Mouse (Mus musculus) midbrain, embryonic 10.5 days (tissue): ENCODE measurements around the gene Exoc5. TPM values are rescaled to one million over a fixed set of nuclear protein-coding genes. Genes with fewer than 3 reads are reported as not detected.

Experiments
- DNase-seq: peaks from one replicate; pipeline ENCODE4 v3.0.0-alpha.2; 2017; ENCODE audit warnings: low spot score
- H3K27ac ChIP-seq: fragments of 300-500 bp; sonication (generic); replicated peaks from 2 replicates; pipeline ENCODE4 v1.5.1; 2016; ENCODE audit warnings: mild to moderate bottlenecking
- H3K27me3 ChIP-seq: fragments of 300-500 bp; sonication (generic); 2 replicates; pipeline ENCODE4 v1.6.1; 2016; ENCODE audit warnings: low read depth, mild to moderate bottlenecking; ENCODE audit not compliant: poor library complexity, severe bottlenecking
- H3K36me3 ChIP-seq: fragments of 300-500 bp; sonication (generic); 2 replicates; pipeline ENCODE4 v1.6.1; 2016; ENCODE audit warnings: mild to moderate bottlenecking, moderate library complexity
- H3K4me1 ChIP-seq: fragments of 300-500 bp; sonication (generic); 2 replicates; pipeline ENCODE4 v1.6.1; 2016
- H3K4me3 ChIP-seq: fragments of 300-500 bp; sonication (generic); 2 replicates; pipeline ENCODE4 v1.5.1; 2016; ENCODE audit warnings: mild to moderate bottlenecking, moderate library complexity
- H3K9me3 ChIP-seq: fragments of 300-500 bp; sonication (generic); replicated peaks from 2 replicates; pipeline ENCODE4 v1.6.1; 2016; ENCODE audit warnings: mild to moderate bottlenecking
- WGBS: fragments of 180-500 bp; shearing (Covaris S2); methylation state at CpG from one replicate; pipeline ENCODE4 v1.1.7; 2016; 5-methylcytosine and 5-hydroxymethylcytosine counted together
- polyA plus RNA-seq: library from polyadenylated mRNA; unstranded; fragments of >200 nt; fragmentation: Nextera tagmentation; extraction: Ambion mirVana; gene quantifications from 2 replicates; pipeline ENCODE4 v1.2.1, GENCODE M21; 2016

Exoc5 gene
- polyA plus RNA-seq, 1 experiment from 2014 or later: 78.4 TPM

DNA sequence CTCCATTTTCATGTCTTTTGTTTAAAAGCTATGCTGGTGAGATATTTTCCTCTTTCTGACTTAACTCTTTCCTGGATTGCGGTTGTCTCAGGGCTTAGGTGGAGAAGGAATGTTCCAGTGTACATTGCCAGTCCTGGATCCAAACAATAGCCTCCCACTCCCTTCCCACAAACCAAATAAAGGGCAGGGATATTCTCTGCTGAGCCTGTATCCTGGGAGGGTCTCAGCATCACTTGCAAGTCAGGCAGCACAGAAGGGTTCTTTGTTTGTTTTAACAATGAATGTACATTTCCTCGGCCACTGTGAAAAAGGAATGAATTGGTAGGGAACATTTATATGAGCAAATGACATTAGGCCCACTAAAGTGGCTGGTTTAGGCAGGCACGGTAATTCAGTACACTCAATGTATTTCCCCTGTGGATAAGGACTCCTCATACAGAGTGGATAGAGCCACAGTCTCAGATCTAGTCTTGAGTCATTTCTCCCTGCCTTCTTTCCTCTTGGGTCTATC lies 74.3 kb downstream of the Exoc5 start:
- peak; percentile 38 for DNase-seq
- peaks cover 34% of the 10 kb centered on the region for H3K4me1 ChIP-seq
- peak overlapping the region; percentile 86 for H3K27ac ChIP-seq
- H3K4me3 ChIP-seq: no peak overlapping the region; the same call in 1 of the 2 replicates
- H3K36me3 ChIP-seq: no peaks in the 10 kb centered on the region
- H3K27me3 ChIP-seq: no peaks in the 10 kb centered on the region
- H3K9me3 ChIP-seq: peaks cover 4% of the 10 kb centered on the region; the same call in 1 of the 2 replicates
- 21% methylated on average over 3 of the region's 3 CpGs for WGBS

- Histone ChIP-seq H3K36me3 (no peaks in the 10 kb centered on the region), H3K27ac (peak overlapping the region; percentile 86), H3K9me3 (peaks cover 4% of the 10 kb centered on the region; the same call in 1 of the 2 replicates), H3K27me3 (no peaks in the 10 kb centered on the region), H3K4me1 (peaks cover 44% of the 10 kb centered on the region), H3K4me3 (peak overlapping the region; percentile 41)
- no peak for DNase-seq
- 3% methylated on average over 7 of the region's 7 CpGs for WGBS
These were observed 75.3 kb downstream of the Exoc5 start for GRCm38 (mm10) chr14:48991144-48991522.

GRCm38 (mm10) chr14:48990471-48991143 lies 75.8 kb downstream of the Exoc5 start:
- peak; percentile 82 for DNase-seq
- Histone ChIP-seq H3K27ac (peak overlapping the region; percentile 86), H3K4me1 (peaks cover 45% of the 10 kb centered on the region), H3K27me3 (no peaks in the 10 kb centered on the region), H3K4me3 (peak overlapping the region; percentile 41), H3K36me3 (no peaks in the 10 kb centered on the region), H3K9me3 (peaks cover 4% of the 10 kb centered on the region; the same call in 1 of the 2 replicates)
- 8% methylated on average over 17 of the region's 17 CpGs for WGBS

DNA sequence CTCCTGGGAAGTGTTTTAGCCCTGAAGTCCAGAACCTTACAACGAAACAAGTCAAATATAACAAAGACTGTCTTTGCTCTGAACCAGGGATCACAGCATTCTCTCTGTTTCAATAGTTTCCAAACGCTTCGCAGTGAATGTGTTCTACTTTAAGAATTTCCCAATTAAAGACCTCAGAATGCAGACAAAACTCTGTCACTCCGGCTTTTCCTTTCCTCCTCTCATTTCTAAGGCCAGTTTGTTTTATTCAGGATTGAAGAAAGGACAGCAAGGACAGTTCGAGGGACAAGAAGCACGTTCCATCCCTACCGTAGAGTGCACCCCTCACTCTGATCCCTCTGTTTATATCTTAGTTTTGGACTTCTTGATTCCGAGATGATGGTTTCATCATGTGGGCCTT lies 76.6 kb downstream of the Exoc5 start:
- WGBS: 43% methylated on average over 8 of the region's 8 CpGs

DNA sequence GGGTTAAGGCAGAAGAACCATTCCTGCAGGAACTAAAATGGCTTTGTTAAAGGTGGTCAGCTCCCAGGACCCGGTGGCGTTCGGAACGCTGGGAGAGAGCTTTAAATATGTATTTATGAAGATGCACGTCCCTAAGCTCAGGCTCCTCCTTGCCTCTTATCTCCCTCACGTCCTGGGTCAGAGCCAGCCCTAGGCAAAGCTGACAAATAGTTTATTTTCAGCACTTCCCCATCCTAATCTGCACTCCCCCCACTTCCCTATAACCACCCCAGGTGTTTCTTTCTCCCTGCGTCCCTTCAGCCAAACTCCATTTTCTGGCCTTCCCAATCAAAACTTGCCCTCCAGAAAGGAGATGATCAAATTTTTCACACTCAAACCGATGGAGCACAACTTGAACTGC lies 80.2 kb downstream of the Exoc5 start:
- H3K27me3 ChIP-seq: 0 out of 2 replicates have a peak, but pooled peaks cover 3% of the 10 kb centered on the region
- H3K27ac ChIP-seq: no peak overlapping the region
- H3K4me3 ChIP-seq: no peak overlapping the region
- no peak for DNase-seq
- WGBS: 77% methylated on average over 8 of the region's 8 CpGs
- peaks cover 32% of the 10 kb centered on the region for H3K4me1 ChIP-seq
- no peaks in the 10 kb centered on the region for H3K36me3 ChIP-seq
- no peaks in the 10 kb centered on the region for H3K9me3 ChIP-seq

More for the DNA sequence above, 76.6 kb downstream of the Exoc5 start:
- Histone ChIP-seq H3K4me1 (peaks cover 45% of the 10 kb centered on the region), H3K4me3 (0 out of 2 replicates have a peak overlapping the region, but pooled peaks have one; percentile 41), H3K27ac (peak overlapping the region; percentile 86), H3K36me3 (no peaks in the 10 kb centered on the region), H3K27me3 (no peaks in the 10 kb centered on the region), H3K9me3 (no peaks in the 10 kb centered on the region)
- no peak for DNase-seq

GRCm38 (mm10) chr14:48985673-48986072 lies 80.8 kb downstream of the Exoc5 start:
- H3K4me3 ChIP-seq: no peak overlapping the region
- H3K36me3 ChIP-seq: no peaks in the 10 kb centered on the region
- 42% methylated on average over 10 of the region's 10 CpGs for WGBS
- H3K27ac ChIP-seq: no peak overlapping the region
- H3K4me1 ChIP-seq: peaks cover 27% of the 10 kb centered on the region
- H3K27me3 ChIP-seq: 0 out of 2 replicates have a peak, but pooled peaks cover 3% of the 10 kb centered on the region
- DNase-seq: peak; percentile 66
- H3K9me3 ChIP-seq: no peaks in the 10 kb centered on the region

DNA sequence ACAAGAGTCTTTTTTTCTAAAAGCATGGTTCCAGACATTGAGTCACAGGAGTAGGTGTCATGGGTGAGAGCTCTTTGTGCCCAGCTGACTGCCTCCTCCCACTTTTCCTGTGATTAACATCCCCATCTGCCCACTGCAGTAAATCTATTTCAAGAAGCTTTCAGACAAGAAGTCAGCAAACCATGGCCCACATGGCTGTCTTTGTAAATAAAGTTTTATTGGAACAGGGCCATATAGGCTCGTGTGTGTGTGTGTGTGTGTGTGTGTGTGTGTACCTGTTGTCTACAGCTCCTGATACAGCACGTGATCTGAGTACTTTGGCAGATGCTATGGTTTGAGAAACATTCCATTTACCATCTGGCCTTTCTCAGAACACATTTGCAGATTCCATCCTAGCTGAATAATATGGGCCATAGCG lies 87.5 kb downstream of the Exoc5 start:
- 79% methylated on average over 3 of the region's 3 CpGs for WGBS

GRCm38 (mm10) chr14:48971546-48971945 lies 94.9 kb downstream of the Exoc5 start:
- Histone ChIP-seq H3K9me3 (no peaks in the 10 kb centered on the region), H3K4me3 (no peak overlapping the region), H3K27me3 (no peaks in the 10 kb centered on the region), H3K27ac (no peak overlapping the region), H3K36me3 (no peaks in the 10 kb centered on the region), H3K4me1 (no peaks in the 10 kb centered on the region)
- WGBS: 89% methylated on average over 2 of the region's 2 CpGs
- no peak for DNase-seq

More for the DNA sequence above, 87.5 kb downstream of the Exoc5 start:
- Histone ChIP-seq H3K9me3 (no peaks in the 10 kb centered on the region), H3K27me3 (no peaks in the 10 kb centered on the region), H3K27ac (no peak overlapping the region), H3K4me3 (no peak overlapping the region), H3K4me1 (no peaks in the 10 kb centered on the region), H3K36me3 (no peaks in the 10 kb centered on the region)
- no peak for DNase-seq

GRCm38 (mm10) chr14:48968670-48969069 lies 97.8 kb downstream of the Exoc5 start:
- 87% methylated on average over 9 of the region's 9 CpGs for WGBS
- Histone ChIP-seq H3K27ac (no peak overlapping the region), H3K27me3 (no peaks in the 10 kb centered on the region)

More at GRCm38 (mm10) chr14:48968670-48969069, 97.8 kb downstream of the Exoc5 start:
- Histone ChIP-seq H3K4me3 (no peak overlapping the region), H3K4me1 (no peaks in the 10 kb centered on the region), H3K36me3 (no peaks in the 10 kb centered on the region), H3K9me3 (no peaks in the 10 kb centered on the region)
- DNase-seq: no peak

Other genes starting within 250 kb of the Exoc5 start
- 34.2 and 34.7 TPM in 2 replicates for gene Ap5m1, start 556 bp downstream of the Exoc5 start, polyA plus RNA-seq
- gene Naa30, start 105.6 kb upstream of the Exoc5 start, polyA plus RNA-seq: 10.4 and 11.1 TPM in 2 replicates
- 0.06 and 0.29 TPM in 2 replicates for gene ccdc198, start 178.8 kb upstream of the Exoc5 start, polyA plus RNA-seq